Mouse (Mus musculus) gastrocnemius, adult 8-10 months (tissue): ENCODE results near the gene Nfatc4. TPM values are rescaled to one million over a fixed set of nuclear protein-coding genes. Genes with fewer than 3 reads are reported as not detected.

Experiments
- DNase-seq, 2 experiments: peaks; one replicate each; pipeline ENCODE4 v3.0.0; 2022; ENCODE audit warnings: low spot score in 2 of 2
- total RNA-seq, 4 experiments: library from RNA; stranded (reverse); gene quantifications; 2 replicates each; pipeline ENCODE4 v1.2.4; 2022

Nfatc4 gene
- total RNA-seq, 4 experiments from 2014 or later: 1.9 to 3.3 (median 2.5) TPM

DNA sequence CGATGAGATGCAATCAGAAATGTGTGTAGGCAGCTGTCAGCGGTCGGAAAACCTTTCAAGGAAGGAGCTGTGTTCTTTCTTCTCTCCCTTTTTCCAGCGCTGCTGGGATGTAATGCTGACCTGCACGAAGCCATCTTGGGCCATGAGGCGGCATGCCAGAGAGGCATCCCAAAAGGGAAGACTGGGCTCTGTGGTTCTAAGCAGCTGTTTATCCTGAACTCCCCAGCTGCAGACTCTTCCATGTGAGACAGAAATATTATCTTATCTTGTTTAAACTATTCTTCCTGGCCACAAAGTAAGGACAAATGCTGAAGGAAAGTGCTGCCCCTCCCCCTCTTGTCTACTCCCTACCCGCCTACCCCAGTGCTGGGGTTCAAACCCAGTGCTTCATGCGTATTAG is 58.0 kb downstream of the Nfatc4 start:
- DNase-seq: no peak

DNA sequence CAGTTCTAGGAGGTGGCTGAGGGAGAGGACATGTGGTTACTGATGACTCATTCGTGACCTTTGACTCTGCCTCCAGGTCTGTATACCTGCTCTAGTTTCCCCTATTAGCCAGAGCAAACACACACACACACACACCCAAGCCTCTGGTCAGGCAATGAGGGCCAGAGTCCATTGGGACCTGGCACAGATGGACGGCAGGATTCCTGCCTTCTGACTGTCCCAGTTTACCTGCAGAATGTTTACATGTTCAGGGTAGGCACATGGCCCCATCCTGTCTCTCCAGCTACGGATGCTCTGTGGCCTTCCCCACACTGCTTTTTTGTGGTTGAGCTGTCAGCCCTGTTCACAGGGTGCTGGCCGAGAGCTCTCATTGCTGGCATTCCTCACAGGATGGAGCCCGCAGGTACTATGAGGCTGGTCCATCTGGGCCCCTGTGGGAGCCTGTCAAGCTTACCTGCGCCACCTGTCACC is 59.3 kb downstream of the Nfatc4 start:
- DNase-seq: no peak

GRCm38 (mm10) chr14:55883149-55883661 is 60.3 kb downstream of the Nfatc4 start:
- DNase-seq: no peak

Other genes with a start within 250 kb of the Nfatc4 start
- 100 to 1,000 TPM; 275 to 317 (median 288) TPM for gene Fitm1, start 247.5 kb upstream of the Nfatc4 start, total RNA-seq
- 10 to 100 TPM; 63.4 to 78.7 (median 78.0) TPM for gene Psme1, start 245.0 kb upstream of the Nfatc4 start, total RNA-seq
- gene Emc9, start 237.8 kb upstream of the Nfatc4 start, total RNA-seq: 10 to 100 TPM; 30.6 to 41.6 (median 37.6) TPM
- gene Psme2, start 232.0 kb upstream of the Nfatc4 start, total RNA-seq: 10 to 100 TPM; 50.9 to 72.8 (median 62.7) TPM
- gene Rnf31, start 231.4 kb upstream of the Nfatc4 start, total RNA-seq: 10 to 100 TPM; 14.8 to 18.7 (median 16.6) TPM
- 1 to 10 TPM; 2.4 to 3.0 (median 2.5) TPM for gene Irf9, start 219.6 kb upstream of the Nfatc4 start, total RNA-seq
- gene Rec8, start 205.1 kb upstream of the Nfatc4 start, total RNA-seq: not detected
- gene Ipo4, start 187.2 kb upstream of the Nfatc4 start, total RNA-seq: 10 to 100 TPM; 80.2 to 99.8 (median 88.9) TPM
- 1 to 10 TPM in 3 of 4 experiments, under 1 TPM in 1; 0.67 to 1.6 (median 1.5) TPM for gene Gm49378, start 185.2 kb upstream of the Nfatc4 start, total RNA-seq
- gene Tm9sf1, start 179.3 kb upstream of the Nfatc4 start, total RNA-seq: 10 to 100 TPM; 15.6 to 18.3 (median 17.1) TPM
- under 1 TPM in 2 of 4 experiments, not detected in 2; 0.22 to 0.29 TPM for gene Tssk4, start 173.0 kb upstream of the Nfatc4 start, total RNA-seq
- gene Mdp1, start 162.6 kb upstream of the Nfatc4 start, total RNA-seq: 10 to 100 TPM; 18.0 to 23.1 (median 20.7) TPM
- 1 to 10 TPM; 1.6 to 2.4 (median 1.8) TPM for gene Gmpr2, start 151.2 kb upstream of the Nfatc4 start, total RNA-seq
- gene Nedd8, start 151.0 kb upstream of the Nfatc4 start, total RNA-seq: 100 to 1,000 TPM; 192 to 208 (median 201) TPM
- 10 to 100 TPM; 13.0 to 17.4 (median 14.6) TPM for gene Tinf2, start 141.3 kb upstream of the Nfatc4 start, total RNA-seq
- under 1 TPM in 3 of 4 experiments, not detected in 1; 0.09 to 0.12 (median 0.11) TPM for gene Tgm1, start 109.2 kb upstream of the Nfatc4 start, total RNA-seq
- gene Rabggta, start 100.9 kb upstream of the Nfatc4 start, total RNA-seq: 10 to 100 TPM in 2 of 4 experiments, 1 to 10 TPM in 2; 9.4 to 13.2 (median 11.0) TPM
- 10 to 100 TPM; 26.4 to 37.6 (median 31.6) TPM for gene Dhrs1, start 77.5 kb upstream of the Nfatc4 start, total RNA-seq
- gene Nop9, start 77.5 kb upstream of the Nfatc4 start, total RNA-seq: 10 to 100 TPM in 2 of 4 experiments, 1 to 10 TPM in 2; 9.4 to 14.8 (median 10.1) TPM
- not detected for gene Cideb, start 64.7 kb upstream of the Nfatc4 start, total RNA-seq
- not detected for gene Ltb4r2, start 61.7 kb upstream of the Nfatc4 start, total RNA-seq
- gene Ltb4r1, start 57.2 kb upstream of the Nfatc4 start, total RNA-seq: under 1 TPM in 1 of 4 experiments, not detected in 3; 0.27 TPM
- 1 to 10 TPM; 3.4 to 7.1 (median 3.6) TPM for gene Adcy4, start 39.0 kb upstream of the Nfatc4 start, total RNA-seq
- gene Ripk3, start 34.3 kb upstream of the Nfatc4 start, total RNA-seq: 1 to 10 TPM in 3 of 4 experiments, not detected in 1; 1.0 to 1.3 (median 1.3) TPM
- gene Nynrin, start 30.9 kb downstream of the Nfatc4 start, total RNA-seq: 1 to 10 TPM; 1.2 to 3.6 (median 1.9) TPM
- gene Cbln3, start 61.2 kb downstream of the Nfatc4 start, total RNA-seq: not detected
- gene Khnyn, start 61.8 kb downstream of the Nfatc4 start, total RNA-seq: 1 to 10 TPM; 4.4 to 6.3 (median 4.9) TPM
- 100 to 1,000 TPM; 137 to 151 (median 145) TPM for gene Sdr39u1, start 77.1 kb downstream of the Nfatc4 start, total RNA-seq
- gene Cma1, start 121.5 kb downstream of the Nfatc4 start, total RNA-seq: 1 to 10 TPM in 3 of 4 experiments, under 1 TPM in 1; 0.99 to 5.3 (median 1.8) TPM
- gene Cma2, start 127.8 kb downstream of the Nfatc4 start, total RNA-seq: not detected
- not detected for gene Mcpt1, start 194.8 kb downstream of the Nfatc4 start, total RNA-seq
- gene Mcpt9, start 207.4 kb downstream of the Nfatc4 start, total RNA-seq: not detected
- gene Mcpt2, start 218.9 kb downstream of the Nfatc4 start, total RNA-seq: not detected
- 1 to 10 TPM in 3 of 4 experiments, under 1 TPM in 1; 0.53 to 2.6 (median 1.8) TPM for gene Mcpt4, start 239.2 kb downstream of the Nfatc4 start, total RNA-seq